Mouse (Mus musculus): ENCODE data around the gene Dpp7.

GRCm38 (mm10) chr2:25402972-25403601 is 46.9 kb upstream of the Dpp7 start:
- TF ChIP-seq MAFK (IDR thresholded peaks at IDR 0.05; ENCODE audit: insufficient read depth, low read depth, low read length) = no peak
- no peak for TF ChIP-seq CHD2 (IDR thresholded peaks at IDR 0.05; ENCODE audit: low read depth, low read length)
- TF ChIP-seq ZC3H11A (IDR thresholded peaks at IDR 0.05; ENCODE audit: borderline replicate concordance, low read depth, low read length) = no peak

All from ES-E14 (cell line).